Mouse (Mus musculus): Measurements from ENCODE around the gene Kcna6. TPM values are rescaled to one million over a fixed set of nuclear protein-coding genes. Genes with fewer than 3 reads are reported as not detected.

Kcna6 gene
- polyA plus RNA-seq (2015; fragmentation: Nextera tagmentation; extraction: Ambion mirVana), result 0.77 and 0.94 TPM in 2 replicates

GRCm38 (mm10) chr6:126740211-126741142 is at the start of gene Kcna6:
Kcna6 (minus strand) TSS chr6:126740674.

Other genes with a start within 250 kb of the Kcna6 start
- gene Kcna5, start 205.3 kb downstream of the Kcna6 start, polyA plus RNA-seq (2015; fragmentation: Nextera tagmentation; extraction: Ambion mirVana), result 1.9 and 3.0 TPM in 2 replicates
- 0.36 and 0.39 TPM in 2 replicates for gene Kcna1, start 94.3 kb downstream of the Kcna6 start, polyA plus RNA-seq (2015; fragmentation: Nextera tagmentation; extraction: Ambion mirVana)
- gene Ndufa9, start 108.5 kb upstream of the Kcna6 start, polyA plus RNA-seq (2015; fragmentation: Nextera tagmentation; extraction: Ambion mirVana), result 186 and 208 TPM in 2 replicates
- gene Akap3, start 112.4 kb upstream of the Kcna6 start, polyA plus RNA-seq (2015; fragmentation: Nextera tagmentation; extraction: Ambion mirVana), result not detected in 2 replicates
- not detected in 2 replicates for gene Dyrk4, start 181.2 kb upstream of the Kcna6 start, polyA plus RNA-seq (2015; fragmentation: Nextera tagmentation; extraction: Ambion mirVana)
- 11.0 and 14.4 TPM in 2 replicates for gene Rad51ap1, start 198.9 kb upstream of the Kcna6 start, polyA plus RNA-seq (2015; fragmentation: Nextera tagmentation; extraction: Ambion mirVana)
- gene D6Wsu163e, start 199.3 kb upstream of the Kcna6 start, polyA plus RNA-seq (2015; fragmentation: Nextera tagmentation; extraction: Ambion mirVana), result 14.1 and 14.4 TPM in 2 replicates